Mouse (Mus musculus): Measurements from ENCODE around the gene Slc39a2. TPM values are rescaled to one million over a fixed set of nuclear protein-coding genes. Genes with fewer than 3 reads are reported as not detected.
A peak's percentile ranks its signal among the peaks of the same experiment; 100 is the strongest.
"Not testable (repeated sequence)": the region's sequence is repeated elsewhere in the genome, so short reads cannot be mapped to it uniquely, and the experiment has no call there.

The Slc39a2 gene
- polyA plus RNA-seq, 1 experiment from 2014 or later: 1.3 TPM

GRCm38 (mm10) chr14:51923492-51923891 lies 30.8 kb downstream of the Slc39a2 start:
- Histone ChIP-seq H3K27ac (ENCODE audit: low read length) (no peak overlapping the region), H3K36me3 (ENCODE audit: control insufficient read depth, insufficient read depth, low read length) (no peaks in the 10 kb centered on the region), H3K27me3 (replicated peaks; ENCODE audit: control insufficient read depth, insufficient read depth, low read length) (no peaks in the 10 kb centered on the region), H3K4me3 (ENCODE audit: low read length) (no peak overlapping the region), H3K9ac (ENCODE audit: low read depth, low read length) (no peak overlapping the region), H3K4me2 (ENCODE audit: low read depth, low read length) (no peak overlapping the region), H3K9me3 (ENCODE audit: control insufficient read depth, low read length) (no peaks in the 10 kb centered on the region), H3K4me1 (ENCODE audit: control insufficient read depth, insufficient read depth, low read length) (peaks cover 11% of the 10 kb centered on the region)
- ATAC-seq: no peak
- WGBS: 73% methylated on average over 4 of the region's 4 CpGs

- WGBS: 94% methylated on average over 11 of the region's 11 CpGs
Measured at GRCm38 (mm10) chr14:51926930-51927329, 34.2 kb downstream of the Slc39a2 start.

DNA sequence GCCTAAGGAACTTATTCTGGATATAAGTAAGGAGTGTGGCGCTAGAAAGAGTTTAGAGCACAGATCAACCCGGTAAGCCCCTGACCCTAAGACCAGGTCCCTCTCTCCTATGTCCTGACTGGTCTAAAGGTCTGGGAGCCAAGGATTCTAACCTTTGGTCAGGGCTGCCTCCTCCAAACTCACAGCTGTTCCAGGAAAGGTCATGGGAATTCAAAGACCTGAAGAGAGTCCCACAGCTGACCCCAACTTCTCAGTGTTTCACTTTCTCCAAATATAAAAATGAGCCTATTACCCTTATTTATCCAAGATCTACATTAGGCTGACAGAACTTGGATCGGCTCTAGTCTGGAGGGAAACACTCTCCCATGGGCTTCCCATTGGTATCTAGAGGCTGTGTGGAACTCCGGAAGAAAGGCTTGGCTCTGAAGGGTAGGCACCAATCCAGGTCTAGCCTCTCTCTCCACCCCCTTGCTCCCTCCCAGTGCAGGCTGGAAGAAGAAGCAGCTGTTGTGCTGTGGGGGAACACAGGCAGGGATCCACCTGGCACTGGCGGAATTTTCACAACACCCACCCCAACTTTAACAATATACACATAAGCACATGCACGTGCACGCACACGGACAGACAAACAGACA lies 36.7 kb downstream of the Slc39a2 start:
- H3K9ac ChIP-seq (ENCODE audit: low read depth, low read length): no peak overlapping the region
- peak overlapping the region; percentile 60 for H3K27ac ChIP-seq (ENCODE audit: low read length)
- peaks cover 11% of the 10 kb centered on the region for H3K4me1 ChIP-seq (ENCODE audit: control insufficient read depth, insufficient read depth, low read length)
- H3K27me3 ChIP-seq (replicated peaks; ENCODE audit: control insufficient read depth, insufficient read depth, low read length): no peaks in the 10 kb centered on the region
- H3K9me3 ChIP-seq (ENCODE audit: control insufficient read depth, low read length): no peaks in the 10 kb centered on the region
- H3K4me2 ChIP-seq (ENCODE audit: low read depth, low read length): 0 out of 2 replicates have a peak overlapping the region, but pooled peaks have one; percentile 13
- WGBS: 56% methylated on average over 8 of the region's 8 CpGs
- H3K36me3 ChIP-seq (ENCODE audit: control insufficient read depth, insufficient read depth, low read length): no peaks in the 10 kb centered on the region
- peak; percentile 47 for ATAC-seq
- no peak overlapping the region for H3K4me3 ChIP-seq (ENCODE audit: low read length)

More at GRCm38 (mm10) chr14:51926930-51927329, 34.2 kb downstream of the Slc39a2 start:
- not testable (repeated sequence) for H3K36me3 ChIP-seq (ENCODE audit: control insufficient read depth, insufficient read depth, low read length); H3K27ac ChIP-seq (ENCODE audit: low read length); H3K27me3 ChIP-seq (replicated peaks; ENCODE audit: control insufficient read depth, insufficient read depth, low read length); ATAC-seq; H3K9me3 ChIP-seq (ENCODE audit: control insufficient read depth, low read length); H3K9ac ChIP-seq (ENCODE audit: low read depth, low read length); H3K4me3 ChIP-seq (ENCODE audit: low read length); H3K4me2 ChIP-seq (ENCODE audit: low read depth, low read length)
- H3K4me1 ChIP-seq (ENCODE audit: control insufficient read depth, insufficient read depth, low read length): peaks cover 13% of the 10 kb centered on the region

GRCm38 (mm10) chr14:51929968-51930367 lies 37.3 kb downstream of the Slc39a2 start:
- H3K4me1 ChIP-seq (ENCODE audit: control insufficient read depth, insufficient read depth, low read length): peaks cover 11% of the 10 kb centered on the region
- peak overlapping the region; percentile 60; the same call in 1 of the 2 replicates for H3K27ac ChIP-seq (ENCODE audit: low read length)
- WGBS: 54% methylated on average over 9 of the region's 9 CpGs
- peak overlapping the region; percentile 13; the same call in 1 of the 2 replicates for H3K4me2 ChIP-seq (ENCODE audit: low read depth, low read length)
- no peaks in the 10 kb centered on the region for H3K9me3 ChIP-seq (ENCODE audit: control insufficient read depth, low read length)
- H3K4me3 ChIP-seq (ENCODE audit: low read length): no peak overlapping the region
- H3K36me3 ChIP-seq (ENCODE audit: control insufficient read depth, insufficient read depth, low read length): no peaks in the 10 kb centered on the region
- ATAC-seq: no peak
- no peaks in the 10 kb centered on the region for H3K27me3 ChIP-seq (replicated peaks; ENCODE audit: control insufficient read depth, insufficient read depth, low read length)
- H3K9ac ChIP-seq (ENCODE audit: low read depth, low read length): no peak overlapping the region

DNA sequence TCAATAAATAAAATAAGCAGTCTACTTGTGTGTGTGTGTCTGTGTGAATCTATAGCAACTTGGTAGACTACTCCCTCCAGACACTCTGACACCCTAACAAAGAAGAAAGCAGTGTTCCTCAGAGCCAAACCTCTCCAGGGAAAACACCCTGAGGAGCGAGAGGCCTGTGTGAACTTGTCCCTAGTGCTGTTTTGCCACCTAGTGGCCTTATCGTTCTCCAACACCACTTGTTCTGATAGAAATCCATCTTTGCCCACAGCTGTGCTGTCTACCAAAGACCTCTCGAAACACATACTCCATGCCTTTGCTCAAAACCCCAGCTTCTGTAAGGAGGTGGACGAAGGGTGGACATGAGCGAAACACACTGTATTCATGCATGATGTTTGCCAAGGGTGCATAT lies 38.1 kb downstream of the Slc39a2 start:
- Histone ChIP-seq H3K4me1 (ENCODE audit: control insufficient read depth, insufficient read depth, low read length) (peaks cover 11% of the 10 kb centered on the region), H3K9me3 (ENCODE audit: control insufficient read depth, low read length) (0 out of 2 replicates have a peak, but pooled peaks cover 4% of the 10 kb centered on the region), H3K9ac (ENCODE audit: low read depth, low read length) (no peak overlapping the region), H3K4me2 (ENCODE audit: low read depth, low read length) (no peak overlapping the region), H3K27ac (ENCODE audit: low read length) (no peak overlapping the region), H3K36me3 (ENCODE audit: control insufficient read depth, insufficient read depth, low read length) (no peaks in the 10 kb centered on the region), H3K4me3 (ENCODE audit: low read length) (no peak overlapping the region), H3K27me3 (replicated peaks; ENCODE audit: control insufficient read depth, insufficient read depth, low read length) (no peaks in the 10 kb centered on the region)
- WGBS: 23% methylated on average over 5 of the region's 5 CpGs
- peak; percentile 64 for ATAC-seq

- no peak overlapping the region for H3K4me2 ChIP-seq (ENCODE audit: low read depth, low read length)
- ATAC-seq: peak; percentile 89
- no peaks in the 10 kb centered on the region for H3K27me3 ChIP-seq (replicated peaks; ENCODE audit: control insufficient read depth, insufficient read depth, low read length)
- peak overlapping the region; percentile 58 for H3K27ac ChIP-seq (ENCODE audit: low read length)
- H3K9me3 ChIP-seq (ENCODE audit: control insufficient read depth, low read length): 0 out of 2 replicates have a peak, but pooled peaks cover 4% of the 10 kb centered on the region
- no peak overlapping the region for H3K4me3 ChIP-seq (ENCODE audit: low read length)
- WGBS: 38% methylated on average over 10 of the region's 10 CpGs
- no peaks in the 10 kb centered on the region for H3K36me3 ChIP-seq (ENCODE audit: control insufficient read depth, insufficient read depth, low read length)
- H3K9ac ChIP-seq (ENCODE audit: low read depth, low read length): no peak overlapping the region
- peaks cover 11% of the 10 kb centered on the region for H3K4me1 ChIP-seq (ENCODE audit: control insufficient read depth, insufficient read depth, low read length)
Measured at GRCm38 (mm10) chr14:51932092-51933020, 39.7 kb downstream of the Slc39a2 start.

GRCm38 (mm10) chr14:51939005-51939404 lies 46.3 kb downstream of the Slc39a2 start:
- Histone ChIP-seq H3K9me3 (ENCODE audit: control insufficient read depth, low read length) (peaks cover 13% of the 10 kb centered on the region; the same call in 1 of the 2 replicates), H3K27me3 (replicated peaks; ENCODE audit: control insufficient read depth, insufficient read depth, low read length) (no peaks in the 10 kb centered on the region), H3K4me1 (ENCODE audit: control insufficient read depth, insufficient read depth, low read length) (peaks cover 6% of the 10 kb centered on the region), H3K9ac (ENCODE audit: low read depth, low read length) (no peak overlapping the region), H3K4me2 (ENCODE audit: low read depth, low read length) (no peak overlapping the region), H3K27ac (ENCODE audit: low read length) (no peak overlapping the region), H3K36me3 (ENCODE audit: control insufficient read depth, insufficient read depth, low read length) (no peaks in the 10 kb centered on the region), H3K4me3 (ENCODE audit: low read length) (no peak overlapping the region)
- 88% methylated on average over 9 of the region's 9 CpGs for WGBS
- no peak for ATAC-seq

- peaks cover 9% of the 10 kb centered on the region; the same call in 1 of the 2 replicates for H3K9me3 ChIP-seq (ENCODE audit: control insufficient read depth, low read length)
- H3K27me3 ChIP-seq (replicated peaks; ENCODE audit: control insufficient read depth, insufficient read depth, low read length): no peaks in the 10 kb centered on the region
- H3K4me3 ChIP-seq (ENCODE audit: low read length): no peak overlapping the region
- no peak overlapping the region for H3K27ac ChIP-seq (ENCODE audit: low read length)
- ATAC-seq: peak; percentile 71
- WGBS: 36% methylated on average over 8 of the region's 8 CpGs
- H3K4me2 ChIP-seq (ENCODE audit: low read depth, low read length): no peak overlapping the region
- no peaks in the 10 kb centered on the region for H3K36me3 ChIP-seq (ENCODE audit: control insufficient read depth, insufficient read depth, low read length)
- no peak overlapping the region for H3K9ac ChIP-seq (ENCODE audit: low read depth, low read length)
- peaks cover 6% of the 10 kb centered on the region for H3K4me1 ChIP-seq (ENCODE audit: control insufficient read depth, insufficient read depth, low read length)
Measured at GRCm38 (mm10) chr14:51940944-51941560, 48.4 kb downstream of the Slc39a2 start.

- Histone ChIP-seq H3K9me3 (ENCODE audit: control insufficient read depth, low read length) (peaks cover 9% of the 10 kb centered on the region; the same call in 1 of the 2 replicates), H3K4me3 (ENCODE audit: low read length) (no peak overlapping the region), H3K4me2 (ENCODE audit: low read depth, low read length) (no peak overlapping the region), H3K9ac (ENCODE audit: low read depth, low read length) (no peak overlapping the region), H3K36me3 (ENCODE audit: control insufficient read depth, insufficient read depth, low read length) (no peaks in the 10 kb centered on the region), H3K27me3 (replicated peaks; ENCODE audit: control insufficient read depth, insufficient read depth, low read length) (no peaks in the 10 kb centered on the region), H3K27ac (ENCODE audit: low read length) (no peak overlapping the region), H3K4me1 (ENCODE audit: control insufficient read depth, insufficient read depth, low read length) (peaks cover 6% of the 10 kb centered on the region)
- WGBS: 67% methylated on average over 9 of the region's 9 CpGs
- ATAC-seq: peak; percentile 28; the same call in 1 of the 2 replicates
Measured at GRCm38 (mm10) chr14:51941577-51941976, 48.9 kb downstream of the Slc39a2 start.

Measured in intestine, embryonic 16.5 days (tissue).